In genomic region chr15:102295633-102296367, GRCm38 (mm10) we compare ENCODE assay signal across 8 mouse cellular contexts. TPM values are rescaled to one million over a fixed set of nuclear protein-coding genes. Genes with fewer than 3 reads are reported as not detected.
DNase-seq lines count a peak whose midpoint lies in the region; ATAC-seq and TF ChIP-seq lines count a peak whose summit lies in the region.

Gene Espl1 (plus strand): TSS chr15:102296266.

- no peaks in the 10 kb centered on the region for H3K4me1 ChIP-seq in ES-Bruce4 (ENCODE audit: control insufficient read depth, insufficient read depth, low read length)
- H3K4me1 ChIP-seq in forebrain, embryonic 14.5 days (ENCODE audit: control insufficient read depth, insufficient read depth, low read length) = peaks cover 3% of the 10 kb centered on the region; the same call in 1 of the 2 replicates
- H3K4me1 ChIP-seq in lung, adult 2 months (ENCODE audit: control insufficient read depth, insufficient read depth, low read length) = peaks cover 2% of the 10 kb centered on the region; the same call in 1 of the 2 replicates

- peak; percentile 98 for DNase-seq in forebrain, embryonic 14.5 days (ENCODE audit: low spot score)
- DNase-seq in heart, postnatal 25 days (ENCODE audit: low spot score) = peak; percentile 88
- DNase-seq in layer of hippocampus, adult 18-20 months (ENCODE audit: low spot score in 2 of 2) = peak; percentile 88 to 96
- DNase-seq in lung, adult 2 months = peak; percentile 94
- DNase-seq in thymus, adult 18-20 months = peak; percentile 90 to 93

- peaks cover 29% of the 10 kb centered on the region for H3K36me3 ChIP-seq in ES-Bruce4 (ENCODE audit: control insufficient read depth, insufficient read depth, low read length, poor library complexity, severe bottlenecking)
- peaks cover 24% of the 10 kb centered on the region for H3K36me3 ChIP-seq in forebrain, embryonic 14.5 days (ENCODE audit: control insufficient read depth, insufficient read depth, low read length)

- no peaks in the 10 kb centered on the region for H3K9me3 ChIP-seq in ES-Bruce4 (replicated peaks; ENCODE audit: control insufficient read depth, insufficient read depth, low read length, poor library complexity, severe bottlenecking)
- H3K9me3 ChIP-seq in forebrain, embryonic 14.5 days (replicated peaks; ENCODE audit: control insufficient read depth, low read length) = no peaks in the 10 kb centered on the region

- no peaks in the 10 kb centered on the region for H3K27me3 ChIP-seq in ES-Bruce4 (ENCODE audit: control insufficient read depth, insufficient read depth, low read length, poor library complexity, severe bottlenecking)
- no peaks in the 10 kb centered on the region for H3K27me3 ChIP-seq in forebrain, embryonic 14.5 days (replicated peaks; ENCODE audit: control insufficient read depth, insufficient read depth, low read length)

- H3K4me2 ChIP-seq in forebrain, embryonic 14.5 days (ENCODE audit: low read length) = peak within 1 kb of the TSS; percentile 90

- no peak within 1 kb of the TSS for H3K27ac ChIP-seq in ES-Bruce4 (ENCODE audit: insufficient read depth, low read length)
- no peak within 1 kb of the TSS for H3K27ac ChIP-seq in forebrain, embryonic 14.5 days (ENCODE audit: low read depth, low read length)

- no peak for TF ChIP-seq EP300 in ES-Bruce4 (IDR thresholded peaks at IDR 0.05; ENCODE audit: insufficient read depth, low read depth, low read length)

- peak within 1 kb of the TSS; percentile 70 for H3K9ac ChIP-seq in ES-Bruce4 (ENCODE audit: low read depth, poor library complexity, severe bottlenecking)
- H3K9ac ChIP-seq in forebrain, embryonic 14.5 days (ENCODE audit: low read length) = peak within 1 kb of the TSS; percentile 59

- H3K4me3 ChIP-seq in ES-Bruce4 (ENCODE audit: low read depth, low read length) = peak within 1 kb of the TSS; percentile 79
- H3K4me3 ChIP-seq in forebrain, embryonic 14.5 days (ENCODE audit: low read depth, low read length) = peak within 1 kb of the TSS; percentile 56
- H3K4me3 ChIP-seq in lung, adult 2 months (replicated peaks; ENCODE audit: extremely low read depth, low read depth, low read length) = peak within 1 kb of the TSS; percentile 65

- TF ChIP-seq CTCF in ES-Bruce4 (IDR thresholded peaks at IDR 0.05; ENCODE audit: low read depth, low read length) = no peak
- TF ChIP-seq CTCF in lung, adult 2 months (IDR thresholded peaks at IDR 0.05; ENCODE audit: insufficient read depth, low read length) = no peak

- 8% methylated on average over 25 of the region's 25 CpGs for WGBS in forebrain, embryonic 14.5 days
- WGBS in lung, adult 2 months = 5% methylated on average over 25 of the region's 25 CpGs

- TF ChIP-seq POLR2A in ES-Bruce4 (IDR thresholded peaks at IDR 0.05; ENCODE audit: insufficient read depth, low read length) = peak; percentile 87
- TF ChIP-seq POLR2A in lung, adult 2 months (IDR thresholded peaks at IDR 0.05; ENCODE audit: borderline replicate concordance, extremely low read depth, low read depth, low read length) = peak; percentile 67; the same call in 1 of the 2 replicates

- intact Hi-C loops in heart, postnatal 25 days (cut with DNase I) = no loop called here

- peak; percentile 99 for ATAC-seq in cerebellum, adult (ENCODE audit: insufficient number of reproducible peaks, low FRiP score, low TSS enrichment)
- peak; percentile 100 for ATAC-seq in forebrain, embryonic 14.5 days
- peak; percentile 100 for ATAC-seq in neutrophil, adult 5-6 weeks (ENCODE audit: extremely low read depth, insufficient number of reproducible peaks, low FRiP score, poor library complexity, severe bottlenecking)

RNA-seq across cellular contexts. Expression of gene Espl1, which starts in this region (rescaled TPM):
- 68.7 and 71.7 TPM in 2 replicates for polyA plus RNA-seq in ES-Bruce4 (2011; ENCODE audit: insufficient read depth, insufficient read length, low read depth, missing spikeins)
- 11.5 and 13.5 TPM in 2 replicates for polyA plus RNA-seq in forebrain, embryonic 14.5 days (2014; fragmentation: Nextera tagmentation; extraction: Ambion mirVana)
- total RNA-seq in heart, postnatal 25 days (2021) = 1 to 10 TPM in 1 of 2 experiments, under 1 TPM in 1; 0.65 to 1.9 TPM
- 1 to 10 TPM in 1 of 2 experiments, under 1 TPM in 1; 0.64 to 1.4 TPM for total RNA-seq in layer of hippocampus, adult 18-20 months (2021)
- 2.4 and 3.8 TPM in 2 replicates for polyA plus RNA-seq in lung, adult 2 months (2012; rRNA removed)
- total RNA-seq in neutrophil, adult 5-6 weeks (2017) = 1.2 and 6.1 TPM in 2 replicates
